ENCODE assay signal across 16 mouse cellular contexts in genomic region chr5:119837306-119837675, GRCm38 (mm10). TPM values are rescaled to one million over a fixed set of nuclear protein-coding genes. Genes with fewer than 3 reads are reported as not detected.
DNase-seq lines count a peak whose midpoint lies in the region; ATAC-seq and TF ChIP-seq lines count a peak whose summit lies in the region.
"Had no signal": no experiment of that assay in that cellular context is flagged by ENCODE, and none has a peak within 500 bp of the region (broad histone marks: within the 10 kb centered on the region; RNA-seq: fewer than 3 reads in every experiment).

No protein-coding gene starts in this region.

- peak overlapping the region; percentile 88 for H3K4me2 ChIP-seq in heart, embryonic 11.5 days
- no peak overlapping the region for H3K4me2 ChIP-seq in midbrain, embryonic 11.5 days
- H3K4me2 ChIP-seq in midbrain, embryonic 13.5 days (replicated peaks) = no peak overlapping the region
- no peak overlapping the region for H3K4me2 ChIP-seq in embryonic facial prominence, embryonic 12.5 days (replicated peaks)
- H3K4me2 ChIP-seq in limb, embryonic 14.5 days (replicated peaks; ENCODE audit: low read depth, low read length, severe bottlenecking) = peak overlapping the region; percentile 66

- no peak for ATAC-seq in heart, embryonic 11.5 days (replicated peaks; ENCODE audit: insufficient number of reproducible peaks, low FRiP score, low TSS enrichment)
- no peak for ATAC-seq in midbrain, embryonic 11.5 days (ENCODE audit: low FRiP score)
- ATAC-seq in midbrain, embryonic 13.5 days = no peak
- no peak for ATAC-seq in embryonic facial prominence, embryonic 12.5 days (ENCODE audit: insufficient number of reproducible peaks, insufficient read depth, low FRiP score, low TSS enrichment)
- ATAC-seq in limb, embryonic 14.5 days (ENCODE audit: low FRiP score, low read depth) = no peak
- ATAC-seq: liver, embryonic 12.5 days had no signal

- peak overlapping the region; percentile 97 for H3K27ac ChIP-seq in heart, embryonic 11.5 days (ENCODE audit: low read depth, low read length)
- H3K27ac ChIP-seq in midbrain, embryonic 11.5 days (ENCODE audit: low read depth, low read length) = no peak overlapping the region
- H3K27ac ChIP-seq in midbrain, embryonic 13.5 days = no peak overlapping the region
- no peak overlapping the region for H3K27ac ChIP-seq in embryonic facial prominence, embryonic 12.5 days
- peak overlapping the region; percentile 96 for H3K27ac ChIP-seq in limb, embryonic 14.5 days (replicated peaks; ENCODE audit: low read depth, low read length)
- H3K27ac ChIP-seq: liver, embryonic 12.5 days had no signal

- no peak for TF ChIP-seq POLR2A in limb, embryonic 14.5 days (IDR thresholded peaks at IDR 0.05; ENCODE audit: borderline replicate concordance, extremely low read depth, insufficient read depth, insufficient read length)

- H3K36me3 ChIP-seq in heart, embryonic 11.5 days (ENCODE audit: control insufficient read depth, insufficient read depth, low read length) = no peaks in the 10 kb centered on the region
- H3K36me3 ChIP-seq in midbrain, embryonic 11.5 days (ENCODE audit: control insufficient read depth, insufficient read depth, low read length) = no peaks in the 10 kb centered on the region
- H3K36me3 ChIP-seq in midbrain, embryonic 13.5 days = no peaks in the 10 kb centered on the region
- no peaks in the 10 kb centered on the region for H3K36me3 ChIP-seq in embryonic facial prominence, embryonic 12.5 days
- peaks cover 26% of the 10 kb centered on the region; the same call in 1 of the 2 replicates for H3K36me3 ChIP-seq in limb, embryonic 14.5 days (ENCODE audit: control insufficient read depth, insufficient read depth, low read length)
- H3K36me3 ChIP-seq: liver, embryonic 12.5 days had no signal

- no peak for DNase-seq in heart, postnatal 4 days
- DNase-seq in midbrain, embryonic 11.5 days (ENCODE audit: low spot score, missing footprints) = peak; percentile 95
- no peak for DNase-seq in limb, embryonic 14.5 days (ENCODE audit: low spot score)
- DNase-seq in left cerebral cortex, postnatal 4 days = no peak
- DNase-seq in kidney, adult 18-20 months = no peak
- DNase-seq: adrenal gland, adult 8-10 months; kidney, postnatal 36 days; layer of hippocampus, postnatal 36 days; spleen, adult 18-20 months had no signal

- no peaks in the 10 kb centered on the region for H3K9me3 ChIP-seq in heart, embryonic 11.5 days (replicated peaks; ENCODE audit: control insufficient read depth, low read length)
- no peaks in the 10 kb centered on the region for H3K9me3 ChIP-seq in midbrain, embryonic 11.5 days (ENCODE audit: control insufficient read depth, low read length)
- H3K9me3 ChIP-seq in midbrain, embryonic 13.5 days = no peaks in the 10 kb centered on the region
- no peaks in the 10 kb centered on the region for H3K9me3 ChIP-seq in embryonic facial prominence, embryonic 12.5 days
- H3K9me3 ChIP-seq in limb, embryonic 14.5 days (ENCODE audit: control insufficient read depth, low read length) = no peaks in the 10 kb centered on the region
- H3K9me3 ChIP-seq: liver, embryonic 12.5 days had no signal

- 3% methylated on average over 19 of the region's 19 CpGs for WGBS in heart, embryonic 11.5 days (ENCODE audit: insufficient replicate concordance)
- 0% methylated on average over 19 of the region's 19 CpGs for WGBS in midbrain, embryonic 11.5 days
- under 1% methylated on average over 19 of the region's 19 CpGs for WGBS in midbrain, embryonic 13.5 days
- WGBS in embryonic facial prominence, embryonic 12.5 days = 1% methylated on average over 19 of the region's 19 CpGs
- under 1% methylated on average over 19 of the region's 19 CpGs for WGBS in limb, embryonic 14.5 days

- H3K9ac ChIP-seq in heart, embryonic 11.5 days (ENCODE audit: low read depth, low read length) = peak overlapping the region; percentile 98
- H3K9ac ChIP-seq in midbrain, embryonic 11.5 days (ENCODE audit: low read length) = no peak overlapping the region
- no peak overlapping the region for H3K9ac ChIP-seq in midbrain, embryonic 13.5 days (replicated peaks)
- no peak overlapping the region for H3K9ac ChIP-seq in embryonic facial prominence, embryonic 12.5 days
- H3K9ac ChIP-seq in limb, embryonic 14.5 days (ENCODE audit: low read depth, low read length, severe bottlenecking) = peak overlapping the region; percentile 94
- H3K9ac ChIP-seq: liver, embryonic 12.5 days had no signal

- H3K4me3 ChIP-seq in heart, embryonic 11.5 days (ENCODE audit: low read depth, low read length) = peak overlapping the region; percentile 76
- no peak overlapping the region for H3K4me3 ChIP-seq in midbrain, embryonic 11.5 days (ENCODE audit: low read depth, low read length)
- H3K4me3 ChIP-seq in midbrain, embryonic 13.5 days (replicated peaks) = no peak overlapping the region
- H3K4me3 ChIP-seq in embryonic facial prominence, embryonic 12.5 days = 0 out of 2 replicates have a peak overlapping the region, but pooled peaks have one; percentile 9
- H3K4me3 ChIP-seq in limb, embryonic 14.5 days (replicated peaks; ENCODE audit: low read length) = peak overlapping the region; percentile 54
- H3K4me3 ChIP-seq: liver, embryonic 12.5 days had no signal

- H3K4me1 ChIP-seq in heart, embryonic 11.5 days (ENCODE audit: control insufficient read depth, insufficient read depth, low read length) = peaks cover 26% of the 10 kb centered on the region
- H3K4me1 ChIP-seq in midbrain, embryonic 11.5 days (ENCODE audit: control insufficient read depth, insufficient read depth, low read length) = no peaks in the 10 kb centered on the region
- H3K4me1 ChIP-seq in midbrain, embryonic 13.5 days (replicated peaks) = 0 out of 2 replicates have a peak, but pooled peaks cover 6% of the 10 kb centered on the region
- H3K4me1 ChIP-seq in embryonic facial prominence, embryonic 12.5 days = peaks cover 12% of the 10 kb centered on the region; the same call in 1 of the 2 replicates
- peaks cover 3% of the 10 kb centered on the region; the same call in 1 of the 2 replicates for H3K4me1 ChIP-seq in limb, embryonic 14.5 days (ENCODE audit: control insufficient read depth, insufficient read depth, low read length)

- intact Hi-C loops in left cerebral cortex, postnatal 4 days (cut with DNase I) = no loop called here

- peaks cover 8% of the 10 kb centered on the region; the same call in 1 of the 2 replicates for H3K27me3 ChIP-seq in heart, embryonic 11.5 days (ENCODE audit: control insufficient read depth, insufficient read depth, low read length)
- peaks cover 98% of the 10 kb centered on the region for H3K27me3 ChIP-seq in midbrain, embryonic 11.5 days (ENCODE audit: control insufficient read depth, insufficient read depth, low read length)
- H3K27me3 ChIP-seq in midbrain, embryonic 13.5 days = peaks cover 99% of the 10 kb centered on the region
- peaks cover 96% of the 10 kb centered on the region for H3K27me3 ChIP-seq in embryonic facial prominence, embryonic 12.5 days
- H3K27me3 ChIP-seq in limb, embryonic 14.5 days (ENCODE audit: control insufficient read depth, insufficient read depth, low read length) = peaks cover 60% of the 10 kb centered on the region

RNA-seq across cellular contexts. Expression of gene Tbx5, which starts 4.8 kb away (rescaled TPM):
- polyA plus RNA-seq in heart, embryonic 11.5 days (2014; fragmentation: Nextera tagmentation; extraction: Ambion mirVana) = 40.1 and 41.1 TPM in 2 replicates
- total RNA-seq in heart, postnatal 4 days (2021) = 10 to 100 TPM; 36.3 to 36.6 TPM
- not detected in 2 replicates for polyA plus RNA-seq in midbrain, embryonic 11.5 days (2014; fragmentation: Nextera tagmentation; extraction: Ambion mirVana)
- not detected in 2 replicates for polyA plus RNA-seq in midbrain, embryonic 13.5 days (2015; fragmentation: Nextera tagmentation; extraction: Ambion mirVana)
- 1.2 and 2.3 TPM in 2 replicates for polyA plus RNA-seq in embryonic facial prominence, embryonic 12.5 days (2016; fragmentation: Nextera tagmentation; extraction: Ambion mirVana)
- 36.9 and 39.3 TPM in 2 replicates for polyA plus RNA-seq in limb, embryonic 14.5 days (2012; rRNA removed)
- polyA plus RNA-seq in limb, embryonic 14.5 days (2014; fragmentation: Nextera tagmentation; extraction: Ambion mirVana) = 22.4 and 29.3 TPM in 2 replicates
- total RNA-seq in left cerebral cortex, postnatal 4 days (2021) = not detected
- total RNA-seq: layer of hippocampus, postnatal 36 days; megakaryocyte-erythroid progenitor cell, adult 5-6 weeks had no signal
- polyA plus RNA-seq: forebrain, embryonic 11.5 days; intestine, embryonic 14.5 days had no signal

Comparison
In these comparisons a context has a peak if more than half of its experiments do, and no peak if none do; other contexts are left out.
1. H3K27ac ChIP-seq: peak in heart, embryonic 11.5 days (single experiment) and limb, embryonic 14.5 days (single experiment); none in midbrain, embryonic 11.5 days (single experiment), midbrain, embryonic 13.5 days (single experiment) and embryonic facial prominence, embryonic 12.5 days (single experiment).
2. H3K4me2 ChIP-seq: peak in heart, embryonic 11.5 days (single experiment) and limb, embryonic 14.5 days (single experiment); none in midbrain, embryonic 11.5 days (single experiment), midbrain, embryonic 13.5 days (single experiment) and embryonic facial prominence, embryonic 12.5 days (single experiment).
3. H3K4me3 ChIP-seq: peak in heart, embryonic 11.5 days (single experiment), embryonic facial prominence, embryonic 12.5 days (single experiment) and limb, embryonic 14.5 days (single experiment); none in midbrain, embryonic 11.5 days (single experiment) and midbrain, embryonic 13.5 days (single experiment).
4. H3K9ac ChIP-seq: peak in heart, embryonic 11.5 days (single experiment) and limb, embryonic 14.5 days (single experiment); none in midbrain, embryonic 11.5 days (single experiment), midbrain, embryonic 13.5 days (single experiment) and embryonic facial prominence, embryonic 12.5 days (single experiment).